Mouse (Mus musculus) MEL (cell line): ENCODE data around the gene Hamp. TPM values are rescaled to one million over a fixed set of nuclear protein-coding genes. Genes with fewer than 3 reads are reported as not detected.
"Not testable (repeated sequence)": the region's sequence is repeated elsewhere in the genome, so short reads cannot be mapped to it uniquely, and the experiment has no call there.

Source experiments
- DNase-seq: peaks from one replicate; pipeline ENCODE4 v3.0.0; 2011; ENCODE audit warnings: low read depth, low spot score
- H3K27ac ChIP-seq: 2 replicates; pipeline ENCODE4 v1.5.1; 2012; ENCODE audit warnings: low read depth, mild to moderate bottlenecking, control low read depth, low read length, moderate library complexity; ENCODE audit not compliant: control insufficient read depth
- H3K27me3 ChIP-seq, 2 experiments: fragments of 150-350 bp in 1 of 2; sonication (generic) in 1 of 2; 2 replicates each; pipeline ENCODE4 v1.6.1; 2012; ENCODE audit warnings: low read length in 2 of 2, mild to moderate bottlenecking in 2 of 2, improper control_type of control experiment in 1 of 2, moderate library complexity in 1 of 2; ENCODE audit not compliant: insufficient read depth in 2 of 2, control insufficient read depth in 1 of 2
- H3K36me3 ChIP-seq, 2 experiments: 2 replicates each; pipeline ENCODE4 v1.6.1; 2012 to 2014; ENCODE audit warnings: low read length in 2 of 2, improper control_type of control experiment in 1 of 2, inconsistent platforms in 1 of 2, mild to moderate bottlenecking in 1 of 2; ENCODE audit not compliant: insufficient read depth in 2 of 2, control insufficient read depth in 1 of 2
- H3K4me1 ChIP-seq, 2 experiments: fragments of 150-350 bp in 1 of 2; sonication (generic) in 1 of 2; 2 replicates each; pipeline ENCODE4 v1.6.1; 2012; ENCODE audit warnings: low read length in 2 of 2, improper control_type of control experiment in 1 of 2, mild to moderate bottlenecking in 1 of 2; ENCODE audit not compliant: insufficient read depth in 2 of 2, control insufficient read depth in 1 of 2
- H3K4me3 ChIP-seq, 2 experiments: fragments of 150-350 bp in 1 of 2; sonication (generic) in 1 of 2; 2 replicates each; pipeline ENCODE4 v1.5.1; 2012; ENCODE audit warnings: low read depth in 2 of 2, low read length in 2 of 2, mild to moderate bottlenecking in 2 of 2, moderate library complexity in 2 of 2, control low read depth in 1 of 2, improper control_type of control experiment in 1 of 2; ENCODE audit not compliant: control insufficient read depth in 1 of 2, insufficient read depth in 1 of 2
- H3K79me2 ChIP-seq: 2 replicates; pipeline ENCODE4 v1.6.1; 2012; ENCODE audit warnings: mild to moderate bottlenecking, low read length, moderate library complexity; ENCODE audit not compliant: control insufficient read depth, poor library complexity, insufficient read depth
- H3K9ac ChIP-seq: 2 replicates; pipeline ENCODE4 v1.6.1; 2012; ENCODE audit warnings: low read depth, mild to moderate bottlenecking, control low read depth, low read length, moderate library complexity; ENCODE audit not compliant: control insufficient read depth, poor library complexity, severe bottlenecking
- H3K9me3 ChIP-seq: fragments of 150-350 bp; sonication (generic); replicated peaks from 2 replicates; pipeline ENCODE4 v1.6.1; 2012; ENCODE audit warnings: mild to moderate bottlenecking, low read length, improper control_type of control experiment, moderate library complexity; ENCODE audit not compliant: insufficient read depth
- BHLHE40 ChIP-seq: IDR thresholded peaks from 2 replicates; pipeline ENCODE4 v1.6.1; 2012; ENCODE audit warnings: low read depth, mild to moderate bottlenecking, inconsistent platforms, low read length, improper control_type of control experiment, borderline replicate concordance
- CHD1 ChIP-seq: IDR thresholded peaks from 2 replicates; pipeline ENCODE4 v1.6.1; 2012; ENCODE audit warnings: low read depth, mild to moderate bottlenecking, inconsistent platforms, low read length, improper control_type of control experiment
- ELF1 ChIP-seq: IDR thresholded peaks from 2 replicates; pipeline ENCODE4 v1.6.1; 2014; ENCODE audit warnings: low read depth, mild to moderate bottlenecking, inconsistent platforms, low read length, improper control_type of control experiment, moderate library complexity
- GABPA ChIP-seq: IDR thresholded peaks from 2 replicates; pipeline ENCODE4 v1.6.1; 2012; ENCODE audit warnings: low read depth, mild to moderate bottlenecking, inconsistent platforms, low read length, improper control_type of control experiment, moderate library complexity
- GATA1 ChIP-seq: IDR thresholded peaks from 2 replicates; pipeline ENCODE4 v1.6.1; 2011; ENCODE audit warnings: low read depth, low read length, improper control_type of control experiment
- HCFC1 ChIP-seq: IDR thresholded peaks from 2 replicates; pipeline ENCODE4 v1.6.1; 2012; ENCODE audit warnings: low read depth, mild to moderate bottlenecking, inconsistent platforms, low read length, improper control_type of control experiment, moderate library complexity
- JUND ChIP-seq: IDR thresholded peaks from 2 replicates; pipeline ENCODE4 v1.6.1; 2011; ENCODE audit warnings: low read depth, mild to moderate bottlenecking, improper control_type of control experiment, low read length
- KAT2A ChIP-seq: conservative IDR thresholded peaks from 2 replicates; pipeline ENCODE4 v1.6.1; 2012; ENCODE audit warnings: low read depth, low read length, improper control_type of control experiment, inconsistent platforms
- MAX ChIP-seq: IDR thresholded peaks from 2 replicates; pipeline ENCODE4 v1.6.1; 2011; ENCODE audit warnings: low read length, improper control_type of control experiment
- MYB ChIP-seq: IDR thresholded peaks from 2 replicates; pipeline ENCODE4 v1.6.1; 2011; ENCODE audit warnings: mild to moderate bottlenecking, low read depth, low read length, improper control_type of control experiment
- TCF12 ChIP-seq: IDR thresholded peaks from 2 replicates; pipeline ENCODE4 v1.6.1; 2014; ENCODE audit warnings: low read depth, mild to moderate bottlenecking, inconsistent platforms, low read length, improper control_type of control experiment, moderate library complexity
- ZC3H11A ChIP-seq: IDR thresholded peaks from 2 replicates; pipeline ENCODE4 v1.6.1; 2012; ENCODE audit warnings: low read depth, mild to moderate bottlenecking, inconsistent platforms, low read length, improper control_type of control experiment
- ZKSCAN1 ChIP-seq: IDR thresholded peaks from 2 replicates; pipeline ENCODE4 v1.6.1; 2012; ENCODE audit warnings: low read depth, mild to moderate bottlenecking, inconsistent platforms, low read length, improper control_type of control experiment, moderate library complexity
- polyA plus RNA-seq, 2 experiments: library from polyadenylated mRNA; stranded (reverse) in 1 of 2; unstranded in 1 of 2; fragments of >175 nt in 1 of 2; fragments of >200 nt in 1 of 2; gene quantifications; 2 replicates each; pipeline versions ENCODE4 v1.2.1 to v1.2.4; 2012; ENCODE audit warnings: low replicate concordance in 2 of 2, low read depth in 1 of 2; ENCODE audit not compliant: insufficient read length in 2 of 2, insufficient read depth in 1 of 2, missing spikeins in 1 of 2
- total RNA-seq: library from RNA; depleted of rRNA; stranded (reverse); fragments of 300-350 nt; gene quantifications from 2 replicates; pipeline ENCODE4 v1.2.3, GENCODE M21; 2012

Hamp gene
- total and polyA plus RNA-seq, 3 experiments: not detected

- H3K4me3 ChIP-seq: no peak overlapping the region
- peaks cover 18% of the 10 kb centered on the region for H3K79me2 ChIP-seq
- peaks cover 5 to 9% of the 10 kb centered on the region in 2 experiments for H3K36me3 ChIP-seq
- TF ChIP-seq CHD1: no peak
- no peak for TF ChIP-seq ZKSCAN1
- TF ChIP-seq KAT2A: no peak
- TF ChIP-seq HCFC1: no peak
- TF ChIP-seq BHLHE40: no peak
- no peak for TF ChIP-seq ZC3H11A
- no peak for TF ChIP-seq GABPA
- no peak for TF ChIP-seq TCF12
- TF ChIP-seq, all 39 proteins: peak for 0
- Histone ChIP-seq H3K27ac (no peak overlapping the region), H3K9me3 (no peaks in the 10 kb centered on the region), H3K9ac (no peak overlapping the region), H3K4me1 (peaks cover 0 to 11% of the 10 kb centered on the region in 2 experiments; a peak in 1 of 4 replicates), H3K27me3 (no peaks in the 10 kb centered on the region)
- DNase-seq: no peak
Measured at GRCm38 (mm10) chr7:30954036-30954435, 10.2 kb upstream of the Hamp start.

- no peak overlapping the region for H3K27ac ChIP-seq
- no peak overlapping the region for H3K4me3 ChIP-seq
- peaks cover 5 to 9% of the 10 kb centered on the region in 2 experiments for H3K36me3 ChIP-seq
- peaks cover 0 to 11% of the 10 kb centered on the region in 2 experiments; a peak in 1 of 4 replicates for H3K4me1 ChIP-seq
- peaks cover 18% of the 10 kb centered on the region for H3K79me2 ChIP-seq
- no peak overlapping the region for H3K9ac ChIP-seq
- no peaks in the 10 kb centered on the region for H3K27me3 ChIP-seq
- no peaks in the 10 kb centered on the region for H3K9me3 ChIP-seq
- DNase-seq: peak; percentile 36
- no peak for TF ChIP-seq TCF12
- TF ChIP-seq BHLHE40: no peak
- no peak for TF ChIP-seq JUND
- no peak for TF ChIP-seq MYB
- no peak for TF ChIP-seq MAX
- no peak for TF ChIP-seq ELF1
- no peak for TF ChIP-seq GABPA
- no peak for TF ChIP-seq GATA1
Measured at GRCm38 (mm10) chr7:30953459-30953858, 9.6 kb upstream of the Hamp start.

- peaks cover 15% of the 10 kb centered on the region for H3K79me2 ChIP-seq
- no peak for TF ChIP-seq BHLHE40
- no peak for DNase-seq
- H3K36me3 ChIP-seq: peaks cover 3 to 5% of the 10 kb centered on the region in 2 experiments; a peak in 3 of 4 replicates
- H3K4me1 ChIP-seq: peaks cover 0 to 7% of the 10 kb centered on the region in 2 experiments; a peak in 1 of 4 replicates
- H3K9ac ChIP-seq: no peak overlapping the region
- H3K27ac ChIP-seq: no peak overlapping the region
- no peak overlapping the region for H3K4me3 ChIP-seq
- H3K9me3 ChIP-seq: no peaks in the 10 kb centered on the region
- no peaks in the 10 kb centered on the region for H3K27me3 ChIP-seq
Measured at GRCm38 (mm10) chr7:30952441-30953265, 8.8 kb upstream of the Hamp start.

- H3K9me3 ChIP-seq, H3K27ac ChIP-seq, H3K36me3 ChIP-seq, H3K9ac ChIP-seq, H3K4me3 ChIP-seq, DNase-seq, H3K27me3 ChIP-seq, H3K79me2 ChIP-seq, H3K4me1 ChIP-seq: not testable (repeated sequence)
Measured at GRCm38 (mm10) chr7:30949902-30950301, 6.1 kb upstream of the Hamp start.
